Mouse (Mus musculus) large intestine, adult 2 months (tissue): ENCODE results near the gene Nup160. TPM values are rescaled to one million over a fixed set of nuclear protein-coding genes. Genes with fewer than 3 reads are reported as not detected.

Source experiments
- DNase-seq: peaks from one replicate; pipeline ENCODE4 v3.0.0-alpha.2; 2012; ENCODE audit warnings: low read depth, low spot score
- WGBS: fragments of 180-500 bp; shearing (Covaris S2); methylation state at CpG from one replicate; pipeline ENCODE4 v1.1.7; 2018; 5-methylcytosine and 5-hydroxymethylcytosine counted together
- polyA plus RNA-seq: library from polyadenylated mRNA; depleted of rRNA; stranded (reverse); fragments of >200 nt; gene quantifications from 2 replicates; pipeline ENCODE4 v1.2.3, GENCODE M21; 2012; rRNA removed

Gene Nup160
- polyA plus RNA-seq, 1 experiment, result 8.9 TPM

DNA sequence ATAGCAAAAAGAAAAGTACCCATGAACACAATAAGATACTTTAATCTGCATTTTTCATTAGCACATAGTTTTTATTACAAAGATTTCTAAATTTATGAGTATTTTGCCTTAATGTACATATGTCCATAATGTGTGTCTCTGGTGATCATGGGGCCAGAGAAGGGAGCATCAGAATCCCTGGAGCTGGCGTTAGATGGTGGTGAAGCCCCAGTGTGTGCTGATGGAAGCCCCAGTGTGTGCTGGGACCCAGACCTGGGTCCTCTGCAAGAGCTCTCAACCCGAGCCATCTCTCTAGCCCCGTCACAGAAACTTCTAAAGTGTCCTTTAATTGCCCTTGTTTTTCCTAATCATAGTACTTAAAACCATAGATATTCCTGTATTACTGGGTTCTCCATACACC, 62.3 kb downstream of the Nup160 start:
- WGBS, result 81% methylated on average over 3 of the region's 3 CpGs
- DNase-seq, result no peak

DNA sequence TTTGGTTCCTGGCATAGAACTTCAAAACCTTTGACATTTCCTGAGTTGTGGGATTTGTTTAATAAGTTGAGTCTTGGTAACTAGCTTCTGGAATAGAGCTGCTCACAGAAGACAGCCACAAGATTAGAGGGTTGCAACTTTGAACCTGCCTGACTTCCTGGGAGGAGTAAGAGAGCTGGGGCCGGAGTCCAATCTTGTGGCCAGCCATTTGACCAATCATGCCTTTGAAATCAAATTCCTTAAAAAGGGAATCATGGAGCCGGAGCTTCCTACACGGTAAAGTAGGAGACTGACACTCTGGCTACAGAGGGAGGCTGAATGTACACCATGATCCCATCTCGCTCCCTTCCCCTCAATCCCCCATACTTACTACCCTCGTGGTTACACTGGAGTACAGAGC, 62.9 kb downstream of the Nup160 start:
- DNase-seq, result no peak
- 48% methylated on average over 5 of the region's 5 CpGs for WGBS

DNA sequence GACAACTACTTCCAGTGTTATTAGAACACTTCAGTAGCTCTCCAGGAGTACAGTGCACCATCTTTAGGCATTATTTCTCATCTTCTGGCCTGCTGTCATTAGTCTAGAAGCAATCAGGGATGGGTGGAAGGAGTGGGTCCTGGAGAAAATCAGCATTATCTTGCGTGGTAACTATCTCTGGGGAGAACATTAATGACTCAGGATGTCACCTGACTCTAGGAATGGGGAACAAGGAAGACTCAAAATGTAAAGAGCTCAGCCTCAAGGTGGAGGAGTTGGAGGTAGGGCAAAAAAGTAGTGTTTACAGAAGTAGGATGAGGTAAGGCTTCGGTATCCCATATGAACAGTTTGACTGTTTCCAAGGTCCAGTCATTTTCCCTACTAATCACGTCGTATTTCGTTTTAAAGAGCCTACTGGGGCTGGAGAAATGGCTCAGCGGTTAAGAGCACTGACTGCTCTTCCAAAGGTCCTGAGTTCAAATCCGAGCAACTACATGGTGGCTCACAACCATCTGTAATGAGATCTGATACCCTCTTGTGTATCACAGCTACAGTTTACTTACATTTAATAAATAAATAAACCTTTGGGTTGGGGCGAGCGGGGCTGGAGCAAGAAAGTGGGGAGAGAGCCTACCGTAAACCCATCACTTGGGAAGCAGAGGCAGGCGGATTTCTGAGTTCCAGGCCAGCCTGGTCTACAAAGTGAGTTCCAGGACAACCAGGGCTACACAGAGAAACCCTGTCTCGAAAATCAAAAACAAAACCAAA, 67.5 kb downstream of the Nup160 start:
- DNase-seq, result no peak
- WGBS, result 57% methylated on average over 12 of the region's 12 CpGs

DNA sequence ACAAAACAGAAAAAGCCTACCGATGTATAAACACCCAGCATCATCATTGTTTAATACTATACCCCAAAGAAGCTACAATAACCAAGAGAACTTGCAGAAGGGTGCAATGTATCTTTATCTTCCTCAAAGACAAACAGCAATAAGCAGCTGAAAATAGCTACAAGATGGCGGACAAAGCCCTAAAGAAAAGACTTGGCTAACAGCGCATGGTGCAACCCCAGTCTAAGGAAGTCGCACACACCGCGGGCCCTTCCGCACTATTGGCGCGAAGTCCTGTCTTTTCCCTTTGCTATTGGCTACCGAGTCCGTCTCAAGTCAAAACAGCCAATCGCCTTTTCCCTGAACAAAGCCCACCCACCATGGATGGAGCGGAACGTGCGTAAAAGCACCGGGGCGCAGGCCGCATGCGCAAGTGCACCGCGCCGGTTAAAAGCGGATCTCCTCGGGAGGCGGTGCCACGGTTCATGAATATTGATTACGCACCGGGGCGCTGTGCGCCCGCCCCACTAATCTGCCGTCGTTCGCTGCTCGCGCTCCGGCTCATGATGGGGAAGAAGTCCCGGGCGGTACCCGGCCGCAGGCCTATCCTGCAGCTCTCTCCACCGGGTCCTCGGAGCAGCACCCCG, 68.2 kb downstream of the Nup160 start, which contains the start of gene Fnbp4:
TSS of gene Fnbp4 (plus strand) at position 318 of the 626 bp plus-strand sequence.
- WGBS, result under 1% methylated on average over 44 of the region's 44 CpGs
- DNase-seq, result peak; percentile 95

DNA sequence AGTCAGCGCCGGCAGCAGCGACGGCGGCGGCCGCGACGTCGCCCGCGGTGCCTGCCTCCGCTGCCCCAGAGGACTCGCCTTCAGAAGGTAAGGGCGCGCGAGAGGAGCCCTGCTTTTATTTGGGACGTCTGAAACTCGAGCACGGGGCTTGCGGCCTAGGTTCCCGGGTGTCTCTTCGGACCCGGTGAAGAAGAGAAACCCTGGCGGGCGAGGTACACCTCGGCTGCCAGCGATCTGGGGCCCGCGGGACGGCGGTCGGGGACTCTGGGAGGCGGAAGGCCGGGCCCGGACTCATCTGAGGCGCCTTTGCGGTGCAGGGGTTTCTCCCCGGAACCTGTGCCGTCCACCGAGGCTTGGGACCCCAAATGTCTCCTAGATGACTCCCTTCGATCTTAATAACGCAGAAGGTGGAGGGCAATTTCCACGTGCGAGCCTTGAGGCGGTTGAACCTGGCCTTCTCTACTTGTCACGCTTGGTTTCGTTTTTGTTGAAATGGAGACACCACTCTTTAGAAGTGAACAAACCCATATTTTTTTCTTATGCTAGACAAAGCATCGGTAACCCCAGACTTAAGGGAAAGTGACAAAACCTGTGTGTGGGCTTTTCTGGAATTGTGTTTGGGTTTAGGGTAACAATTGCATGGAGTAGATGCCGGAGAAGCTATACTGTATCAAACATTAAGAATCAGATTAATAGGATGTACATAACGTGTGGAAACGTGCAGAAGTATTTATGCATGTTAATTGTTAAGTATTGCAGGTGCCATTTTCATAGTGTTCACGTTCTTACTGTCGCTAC, 68.9 kb downstream of the Nup160 start:
- DNase-seq, result no peak
- WGBS, result under 1% methylated on average over 54 of the region's 54 CpGs

DNA sequence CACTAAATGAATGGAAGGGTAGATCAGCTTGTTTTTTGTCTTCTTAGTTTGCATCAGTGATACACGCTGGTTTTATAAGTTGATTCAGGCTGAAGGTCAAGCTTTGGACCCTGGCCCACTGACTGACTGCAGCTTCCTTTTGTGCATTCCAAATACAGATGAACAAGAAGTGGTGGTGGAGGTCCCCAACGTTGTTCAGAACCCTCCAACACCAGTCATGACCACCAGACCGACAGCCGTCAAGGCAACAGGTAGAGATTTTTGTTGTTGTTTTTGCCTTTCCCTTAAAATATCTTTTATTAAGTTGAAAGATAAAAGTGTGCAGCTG, 69.5 kb downstream of the Nup160 start:
- DNase-seq, result no peak
- 4% methylated on average over 4 of the region's 4 CpGs for WGBS

DNA sequence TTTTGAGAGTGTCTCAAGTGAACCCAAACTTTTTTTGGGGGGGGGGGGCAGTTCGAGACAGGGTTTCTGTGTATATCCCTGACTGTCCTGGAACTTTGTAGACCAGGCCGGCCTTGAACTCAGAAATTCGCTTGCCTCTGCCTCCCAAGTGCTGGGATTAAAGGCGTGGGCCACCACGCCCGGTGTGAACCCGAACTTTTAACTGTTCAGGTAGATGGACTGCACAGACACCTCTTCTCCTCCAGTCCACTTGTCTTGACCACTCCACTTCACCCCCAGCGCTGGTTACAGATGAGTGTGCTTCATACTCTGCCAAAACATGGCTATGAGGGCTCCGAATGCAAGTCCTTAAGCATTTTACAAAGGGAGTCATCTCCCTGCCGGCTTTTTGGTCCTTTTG, 70.1 kb downstream of the Nup160 start:
- DNase-seq, result no peak
- WGBS, result 78% methylated on average over 10 of the region's 10 CpGs

DNA sequence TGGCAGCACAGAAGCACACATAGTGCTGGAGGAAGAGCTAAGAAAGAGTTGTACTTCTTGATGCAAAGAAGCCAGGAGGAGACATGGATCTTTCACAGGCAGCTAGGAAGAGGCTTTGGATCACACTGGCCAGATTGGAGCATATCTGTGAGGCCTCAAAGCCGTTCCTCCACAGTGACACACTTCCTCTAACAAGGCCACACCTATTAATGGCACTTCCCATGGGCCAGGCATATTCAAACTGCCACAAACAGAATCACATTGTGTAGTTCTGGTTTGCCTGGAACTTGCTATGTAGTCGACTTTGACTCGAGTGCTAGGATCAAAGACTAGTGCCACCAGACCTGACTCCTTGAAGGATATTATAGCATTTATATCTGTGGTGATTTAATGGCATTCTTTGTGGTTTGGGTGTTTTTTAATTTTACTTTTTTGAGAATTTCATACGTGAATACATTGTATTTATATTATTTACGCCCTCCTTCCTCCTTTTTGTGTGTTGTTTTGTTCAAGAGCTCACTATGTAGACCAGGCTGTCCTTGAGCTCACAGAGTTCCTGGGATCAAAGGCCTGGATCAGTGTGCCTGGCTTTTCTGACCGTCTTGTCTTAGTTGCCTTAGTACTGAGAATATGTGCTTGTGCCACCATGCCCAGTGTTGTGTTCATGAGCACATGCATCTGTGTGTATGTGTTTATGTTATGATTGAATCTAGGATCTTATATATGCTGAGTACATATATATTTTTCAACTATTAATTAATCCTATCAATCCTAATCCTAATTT, 72.9 kb downstream of the Nup160 start:
- 53% methylated on average over 6 of the region's 6 CpGs for WGBS
- no peak for DNase-seq

DNA sequence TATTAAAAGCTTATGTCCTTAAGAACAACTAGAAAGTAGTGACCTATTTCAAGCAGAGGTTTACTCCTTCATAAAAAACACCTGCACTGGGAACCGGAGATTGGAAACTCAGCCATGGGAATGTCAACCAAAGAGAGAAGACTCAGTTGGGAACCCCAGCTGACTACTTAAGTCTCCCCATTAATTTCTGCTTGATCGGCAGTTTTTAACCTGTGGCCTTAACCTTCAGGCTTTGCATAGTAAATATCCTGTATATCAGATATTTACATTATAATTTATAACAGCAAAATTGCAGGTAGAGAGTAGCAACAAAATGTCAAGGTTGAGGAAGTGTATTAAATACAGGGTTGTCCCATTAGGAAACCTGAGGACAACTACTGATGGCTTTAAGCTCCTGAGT, 76.5 kb downstream of the Nup160 start:
- no peak for DNase-seq
- 91% methylated on average over 2 of the region's 2 CpGs for WGBS

DNA sequence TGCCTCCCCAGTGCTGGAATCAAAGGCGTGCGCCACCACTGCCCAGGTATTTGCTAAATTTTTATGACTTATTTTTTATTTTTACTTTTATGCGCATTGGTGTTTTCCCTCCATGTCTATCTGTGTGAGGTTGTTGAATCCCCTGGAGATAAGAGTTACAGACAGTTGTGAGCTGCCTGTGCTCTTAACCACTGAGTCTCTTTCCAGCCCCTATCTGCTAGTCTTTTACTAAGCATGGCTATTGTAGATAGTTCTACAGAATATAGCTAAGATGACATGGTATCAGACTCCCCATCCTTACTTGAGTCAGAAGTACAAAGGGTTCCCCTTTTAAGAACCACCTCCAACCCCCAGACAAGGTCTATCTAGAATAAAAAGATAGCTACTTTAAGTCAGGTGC, 77.2 kb downstream of the Nup160 start:
- 97% methylated on average over 3 of the region's 3 CpGs for WGBS
- DNase-seq, result no peak

DNA sequence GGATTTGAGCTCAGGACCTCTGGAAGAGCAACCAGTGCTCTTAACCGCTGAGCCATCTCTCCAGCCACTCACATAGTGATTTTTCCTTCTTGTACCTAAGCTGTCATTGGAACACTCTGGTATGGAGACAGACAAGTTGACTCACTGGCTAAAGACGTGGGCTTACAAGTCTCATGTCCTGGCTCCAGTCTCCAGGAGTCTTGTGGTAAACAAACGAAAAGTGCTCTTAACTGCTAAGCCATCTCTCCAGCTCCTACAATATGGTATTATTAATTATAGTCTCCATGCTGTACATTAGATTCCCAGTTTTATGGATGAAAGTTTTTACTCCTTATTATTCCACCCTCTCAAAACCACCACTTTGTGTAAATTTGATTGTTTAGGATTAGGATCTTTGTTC, 88.1 kb downstream of the Nup160 start:
- no peak for DNase-seq
- WGBS, result 84% methylated on average over 3 of the region's 3 CpGs

DNA sequence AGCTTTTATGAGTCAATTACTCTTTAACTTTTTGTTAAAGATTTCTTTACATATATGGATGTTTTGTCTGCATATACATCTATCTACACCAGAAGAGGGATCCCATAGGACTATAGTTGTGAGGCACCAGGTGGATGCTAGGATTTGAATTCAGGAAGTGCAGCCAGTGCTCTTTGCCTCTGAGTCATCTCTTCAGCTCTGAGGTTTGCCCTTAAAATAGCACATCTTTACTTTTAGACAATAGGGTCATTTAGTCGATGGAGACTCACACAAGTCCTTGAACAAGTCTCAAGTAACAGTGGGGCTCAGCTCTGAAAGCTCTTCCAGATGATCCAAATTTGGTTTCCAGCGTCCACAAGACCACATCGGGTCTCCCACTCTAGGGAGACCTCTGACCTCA, 104.3 kb downstream of the Nup160 start:
- WGBS, result 37% methylated on average over 3 of the region's 3 CpGs

DNA sequence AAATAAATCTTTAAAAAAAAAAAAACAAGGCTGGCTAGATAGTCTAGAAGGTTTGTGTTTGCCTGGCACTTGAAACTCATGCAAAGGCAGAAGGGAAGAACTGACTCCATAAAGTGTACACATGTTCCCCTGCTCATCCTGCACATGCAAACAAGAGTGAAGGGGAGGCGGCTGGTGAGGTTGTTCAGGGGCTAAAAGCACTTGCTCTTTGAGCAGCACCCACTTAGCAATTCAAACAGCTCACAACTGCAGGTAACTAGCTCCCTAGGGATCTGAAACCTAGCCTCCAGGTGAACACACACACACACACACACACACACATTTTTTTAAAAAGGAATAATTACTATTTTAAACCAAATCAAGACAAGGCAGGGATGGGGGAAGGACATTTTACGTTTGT, 104.9 kb downstream of the Nup160 start:
- WGBS, result 60% methylated on average over 2 of the region's 2 CpGs
- DNase-seq, result no peak

More for the DNA sequence above, 104.3 kb downstream of the Nup160 start:
- no peak for DNase-seq

DNA sequence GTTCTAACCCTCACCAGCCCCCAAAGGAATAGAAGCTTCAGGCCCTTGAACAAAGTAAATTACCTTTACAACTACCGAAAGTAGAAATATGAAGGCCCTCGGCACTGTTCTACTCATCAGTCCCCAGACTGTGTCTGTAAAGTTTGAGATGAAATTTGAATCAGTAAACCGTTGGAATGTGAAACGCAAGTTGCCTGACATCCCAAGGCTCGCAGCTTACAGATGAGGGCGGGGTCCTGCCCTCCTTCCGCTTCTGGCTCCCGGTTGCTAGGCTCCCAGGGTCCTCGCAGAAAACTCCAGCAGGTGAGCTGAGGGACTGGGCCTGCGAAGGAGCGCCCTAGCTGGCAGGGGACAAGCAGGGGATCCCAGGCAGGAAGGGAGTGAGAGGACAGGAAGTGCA, 105.4 kb downstream of the Nup160 start, which contains the start of gene Agbl2:
TSS of gene Agbl2 (plus strand) at position 270 of the 400 bp plus-strand sequence.
- WGBS, result 6% methylated on average over 11 of the region's 11 CpGs
- no peak for DNase-seq

DNA sequence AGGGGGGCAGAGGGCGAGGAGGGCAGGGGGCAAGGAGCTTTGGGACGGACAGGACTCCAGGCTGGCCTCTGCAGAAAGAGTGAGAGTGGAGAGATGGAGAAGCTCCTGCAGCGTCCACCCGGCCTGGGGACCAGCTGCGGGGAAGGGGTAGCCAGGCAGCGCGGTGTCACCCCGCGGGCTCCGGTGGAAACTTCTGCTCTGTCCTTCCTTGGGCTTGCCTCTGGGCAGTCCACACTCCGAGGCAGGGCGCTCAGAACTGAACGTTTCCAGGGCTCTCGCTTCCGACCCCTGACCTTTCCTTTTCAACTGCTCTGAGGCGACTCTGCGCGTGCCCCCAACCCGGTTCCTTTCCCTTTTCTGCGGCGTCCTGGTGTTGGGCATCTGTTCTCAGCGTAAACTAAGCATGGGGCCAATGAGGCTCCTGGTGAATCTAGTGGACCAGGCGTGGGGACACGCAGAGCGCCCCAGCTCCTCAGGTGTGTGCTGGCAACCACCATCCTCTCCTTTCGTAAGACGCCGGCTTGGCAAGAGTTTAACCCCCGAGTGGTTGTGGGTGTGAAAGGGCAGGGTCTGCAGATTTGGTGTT, 106.0 kb downstream of the Nup160 start:
- no peak for DNase-seq
- 5% methylated on average over 28 of the region's 29 CpGs for WGBS

Other genes starting within 250 kb of the Nup160 start
- 12.2 and 13.6 TPM in 2 replicates for gene Ptprj, start 96.6 kb upstream of the Nup160 start, polyA plus RNA-seq
- 20.7 and 29.9 TPM in 2 replicates for gene Fnbp4, start 68.2 kb downstream of the Nup160 start, polyA plus RNA-seq
- gene Agbl2, start 105.5 kb downstream of the Nup160 start, polyA plus RNA-seq, result 0.15 and 0.22 TPM in 2 replicates
- gene Mtch2, start 169.9 kb downstream of the Nup160 start, polyA plus RNA-seq, result 210 and 242 TPM in 2 replicates
- 1.2 and 1.8 TPM in 2 replicates for gene C1qtnf4, start 208.6 kb downstream of the Nup160 start, polyA plus RNA-seq
- 9.6 and 11.8 TPM in 2 replicates for gene Kbtbd4, start 227.5 kb downstream of the Nup160 start, polyA plus RNA-seq
- gene Ndufs3, start 227.6 kb downstream of the Nup160 start, polyA plus RNA-seq, result 197 and 211 TPM in 2 replicates